Mouse (Mus musculus): ENCODE measurements at regions not wholly inside any gene's neighbourhood (a gene's known extent, or its start where the extent isn't known, plus 50 kb on each side); places are given as distances from the start of the nearest gene placed in this dataset.
A peak's percentile ranks its signal among the peaks of the same experiment; 100 is the strongest.

GRCm38 (mm10) chr12:70749651-70750050 is 75.7 kb upstream of the Frmd6 start:
- DNase-seq (ENCODE audit: low spot score) (no peak), ATAC-seq (ENCODE audit: low FRiP score) (no peak)
- Histone ChIP-seq H3K36me3 (replicated peaks; ENCODE audit: control insufficient read depth, insufficient read depth) (no peaks in the 10 kb centered on the region), H3K4me1 (replicated peaks; ENCODE audit: control insufficient read depth, insufficient read depth, low read length) (peaks cover 11% of the 10 kb centered on the region; the same call in 1 of the 2 replicates), H3K9me3 (ENCODE audit: control insufficient read depth, low read length) (no peaks in the 10 kb centered on the region), H3K4me3 (replicated peaks; ENCODE audit: low read length) (no peak overlapping the region), H3K9ac (no peak overlapping the region), H3K27ac (no peak overlapping the region), H3K27me3 (ENCODE audit: control insufficient read depth, insufficient read depth, low read length) (no peaks in the 10 kb centered on the region), H3K4me2 (replicated peaks) (no peak overlapping the region)
- 90% methylated on average over 2 of the region's 2 CpGs for WGBS

GRCm38 (mm10) chr12:70750651-70751578 is 74.4 kb upstream of the Frmd6 start:
- Histone ChIP-seq H3K9me3 (ENCODE audit: control insufficient read depth, low read length) (no peaks in the 10 kb centered on the region), H3K4me3 (replicated peaks; ENCODE audit: low read length) (no peak overlapping the region), H3K4me1 (replicated peaks; ENCODE audit: control insufficient read depth, insufficient read depth, low read length) (peaks cover 11% of the 10 kb centered on the region; the same call in 1 of the 2 replicates), H3K36me3 (replicated peaks; ENCODE audit: control insufficient read depth, insufficient read depth) (no peaks in the 10 kb centered on the region), H3K4me2 (replicated peaks) (no peak overlapping the region), H3K27ac (no peak overlapping the region), H3K27me3 (ENCODE audit: control insufficient read depth, insufficient read depth, low read length) (no peaks in the 10 kb centered on the region), H3K9ac (no peak overlapping the region)
- ATAC-seq (ENCODE audit: low FRiP score) (no peak), DNase-seq (ENCODE audit: low spot score) (no peak)
- 71% methylated on average over 7 of the region's 7 CpGs for WGBS

- Histone ChIP-seq H3K27me3 (ENCODE audit: control insufficient read depth, insufficient read depth, low read length) (no peaks in the 10 kb centered on the region), H3K9ac (no peak overlapping the region), H3K4me2 (replicated peaks) (peak overlapping the region; percentile 21; the same call in 1 of the 2 replicates), H3K27ac (peak overlapping the region; percentile 48; the same call in 1 of the 2 replicates), H3K4me3 (replicated peaks; ENCODE audit: low read length) (no peak overlapping the region), H3K36me3 (replicated peaks; ENCODE audit: control insufficient read depth, insufficient read depth) (no peaks in the 10 kb centered on the region), H3K9me3 (ENCODE audit: control insufficient read depth, low read length) (no peaks in the 10 kb centered on the region), H3K4me1 (replicated peaks; ENCODE audit: control insufficient read depth, insufficient read depth, low read length) (peaks cover 11% of the 10 kb centered on the region; the same call in 1 of the 2 replicates)
- WGBS = 22% methylated on average over 11 of the region's 11 CpGs
- peak; percentile 41 for DNase-seq (ENCODE audit: low spot score)
- no peak for ATAC-seq (ENCODE audit: low FRiP score)
These were observed 72.9 kb upstream of the Frmd6 start for GRCm38 (mm10) chr12:70752266-70752910.

GRCm38 (mm10) chr12:70752911-70753290 is 72.4 kb upstream of the Frmd6 start:
- ATAC-seq (ENCODE audit: low FRiP score) = no peak

GRCm38 (mm10) chr12:70753458-70753857 is 71.9 kb upstream of the Frmd6 start:
- Histone ChIP-seq H3K4me3 (replicated peaks; ENCODE audit: low read length) (no peak overlapping the region), H3K4me1 (replicated peaks; ENCODE audit: control insufficient read depth, insufficient read depth, low read length) (peaks cover 11% of the 10 kb centered on the region; the same call in 1 of the 2 replicates), H3K4me2 (replicated peaks) (no peak overlapping the region), H3K9ac (no peak overlapping the region), H3K27ac (no peak overlapping the region), H3K9me3 (ENCODE audit: control insufficient read depth, low read length) (no peaks in the 10 kb centered on the region), H3K27me3 (ENCODE audit: control insufficient read depth, insufficient read depth, low read length) (no peaks in the 10 kb centered on the region), H3K36me3 (replicated peaks; ENCODE audit: control insufficient read depth, insufficient read depth) (no peaks in the 10 kb centered on the region)
- ATAC-seq (ENCODE audit: low FRiP score) (no peak), DNase-seq (ENCODE audit: low spot score) (no peak)
- WGBS = 89% methylated on average over 3 of the region's 3 CpGs

More at GRCm38 (mm10) chr12:70752911-70753290, 72.4 kb upstream of the Frmd6 start:
- Histone ChIP-seq H3K4me3 (replicated peaks; ENCODE audit: low read length) (no peak overlapping the region), H3K4me2 (replicated peaks) (no peak overlapping the region), H3K9me3 (ENCODE audit: control insufficient read depth, low read length) (no peaks in the 10 kb centered on the region), H3K9ac (no peak overlapping the region), H3K27me3 (ENCODE audit: control insufficient read depth, insufficient read depth, low read length) (no peaks in the 10 kb centered on the region), H3K36me3 (replicated peaks; ENCODE audit: control insufficient read depth, insufficient read depth) (no peaks in the 10 kb centered on the region), H3K4me1 (replicated peaks; ENCODE audit: control insufficient read depth, insufficient read depth, low read length) (peaks cover 11% of the 10 kb centered on the region; the same call in 1 of the 2 replicates), H3K27ac (0 out of 2 replicates have a peak overlapping the region, but pooled peaks have one; percentile 48)
- no peak for DNase-seq (ENCODE audit: low spot score)
- 69% methylated on average over 4 of the region's 4 CpGs for WGBS

- no peak for ATAC-seq (ENCODE audit: low FRiP score)
These were observed 67.2 kb upstream of the Frmd6 start for GRCm38 (mm10) chr12:70758080-70758479.

GRCm38 (mm10) chr12:70763542-70763941 is 61.8 kb upstream of the Frmd6 start:
- Histone ChIP-seq H3K9me3 (ENCODE audit: control insufficient read depth, low read length) (no peaks in the 10 kb centered on the region), H3K4me3 (replicated peaks; ENCODE audit: low read length) (no peak overlapping the region), H3K4me2 (replicated peaks) (no peak overlapping the region), H3K4me1 (replicated peaks; ENCODE audit: control insufficient read depth, insufficient read depth, low read length) (no peaks in the 10 kb centered on the region), H3K9ac (no peak overlapping the region), H3K27ac (no peak overlapping the region), H3K36me3 (replicated peaks; ENCODE audit: control insufficient read depth, insufficient read depth) (no peaks in the 10 kb centered on the region), H3K27me3 (ENCODE audit: control insufficient read depth, insufficient read depth, low read length) (no peaks in the 10 kb centered on the region)
- ATAC-seq (ENCODE audit: low FRiP score) = no peak
- no peak for DNase-seq (ENCODE audit: low spot score)
- WGBS = 90% methylated on average over 12 of the region's 12 CpGs

More at GRCm38 (mm10) chr12:70758080-70758479, 67.2 kb upstream of the Frmd6 start:
- Histone ChIP-seq H3K4me1 (replicated peaks; ENCODE audit: control insufficient read depth, insufficient read depth, low read length) (no peaks in the 10 kb centered on the region), H3K9me3 (ENCODE audit: control insufficient read depth, low read length) (no peaks in the 10 kb centered on the region), H3K4me3 (replicated peaks; ENCODE audit: low read length) (no peak overlapping the region), H3K9ac (no peak overlapping the region), H3K27ac (no peak overlapping the region), H3K4me2 (replicated peaks) (no peak overlapping the region), H3K27me3 (ENCODE audit: control insufficient read depth, insufficient read depth, low read length) (no peaks in the 10 kb centered on the region), H3K36me3 (replicated peaks; ENCODE audit: control insufficient read depth, insufficient read depth) (no peaks in the 10 kb centered on the region)
- WGBS = 93% methylated on average over 6 of the region's 6 CpGs
- no peak for DNase-seq (ENCODE audit: low spot score)

- no peak overlapping the region for H3K4me2 ChIP-seq (replicated peaks)
- 86% methylated on average over 4 of the region's 4 CpGs for WGBS
These were observed 59.0 kb upstream of the Frmd6 start for GRCm38 (mm10) chr12:70766319-70766718.

GRCm38 (mm10) chr12:70767959-70768358 is 57.4 kb upstream of the Frmd6 start:
- ATAC-seq (ENCODE audit: low FRiP score) (no peak), DNase-seq (ENCODE audit: low spot score) (no peak)
- no peaks in the 10 kb centered on the region for H3K36me3 ChIP-seq (replicated peaks; ENCODE audit: control insufficient read depth, insufficient read depth)
- no peak overlapping the region for H3K4me2 ChIP-seq (replicated peaks)
- no peaks in the 10 kb centered on the region for H3K9me3 ChIP-seq (ENCODE audit: control insufficient read depth, low read length)
- H3K9ac ChIP-seq = no peak overlapping the region
- WGBS = 43% methylated on average over 4 of the region's 4 CpGs
- H3K4me1 ChIP-seq (replicated peaks; ENCODE audit: control insufficient read depth, insufficient read depth, low read length) = no peaks in the 10 kb centered on the region
- no peaks in the 10 kb centered on the region for H3K27me3 ChIP-seq (ENCODE audit: control insufficient read depth, insufficient read depth, low read length)
- H3K27ac ChIP-seq = no peak overlapping the region
- H3K4me3 ChIP-seq (replicated peaks; ENCODE audit: low read length) = no peak overlapping the region

More at GRCm38 (mm10) chr12:70766319-70766718, 59.0 kb upstream of the Frmd6 start:
- Histone ChIP-seq H3K36me3 (replicated peaks; ENCODE audit: control insufficient read depth, insufficient read depth) (no peaks in the 10 kb centered on the region), H3K27ac (no peak overlapping the region), H3K27me3 (ENCODE audit: control insufficient read depth, insufficient read depth, low read length) (no peaks in the 10 kb centered on the region), H3K9ac (no peak overlapping the region), H3K9me3 (ENCODE audit: control insufficient read depth, low read length) (no peaks in the 10 kb centered on the region), H3K4me3 (replicated peaks; ENCODE audit: low read length) (no peak overlapping the region), H3K4me1 (replicated peaks; ENCODE audit: control insufficient read depth, insufficient read depth, low read length) (no peaks in the 10 kb centered on the region)
- no peak for ATAC-seq (ENCODE audit: low FRiP score)
- no peak for DNase-seq (ENCODE audit: low spot score)

Data from hindbrain, embryonic 14.5 days (tissue).